Mouse (Mus musculus) hindbrain, postnatal 0 days (tissue): Measurements from ENCODE around the gene Mctp1. TPM values are rescaled to one million over a fixed set of nuclear protein-coding genes. Genes with fewer than 3 reads are reported as not detected.

ENCODE experiments used
- ATAC-seq: fragments of 200-750 bp; cut with Nextera tagmentation; 2 replicates; pipeline ENCODE4 v1.8.0; 2017; ENCODE audit warnings: mild to moderate bottlenecking, moderate TSS enrichment, moderate library complexity
- DNase-seq: peaks from one replicate; pipeline ENCODE4 v3.0.0-alpha.2; 2015; ENCODE audit warnings: low spot score
- H3K27ac ChIP-seq: fragments of 300-500 bp; sonication (generic); 2 replicates; pipeline ENCODE4 v1.5.1; 2014; ENCODE audit warnings: mild to moderate bottlenecking
- H3K27me3 ChIP-seq: fragments of 300-500 bp; sonication (generic); 2 replicates; pipeline ENCODE4 v1.6.1; 2014; ENCODE audit warnings: low read length, mixed read lengths; ENCODE audit not compliant: insufficient read depth
- H3K36me3 ChIP-seq: fragments of 300-500 bp; sonication (generic); 2 replicates; pipeline ENCODE4 v1.6.1; 2014; ENCODE audit warnings: low read length, mixed read lengths; ENCODE audit not compliant: insufficient read depth
- H3K4me1 ChIP-seq: fragments of 300-500 bp; sonication (generic); 2 replicates; pipeline ENCODE4 v1.6.1; 2014; ENCODE audit warnings: antibody characterized with exemption, low read length, mixed read lengths; ENCODE audit not compliant: insufficient read depth
- H3K4me2 ChIP-seq: fragments of 300-500 bp; sonication (generic); 2 replicates; pipeline ENCODE4 v1.6.1; 2014; ENCODE audit warnings: low read depth, mild to moderate bottlenecking, low read length, moderate library complexity, mixed read lengths
- H3K4me3 ChIP-seq: fragments of 300-500 bp; sonication (generic); 2 replicates; pipeline ENCODE4 v1.5.1; 2014; ENCODE audit warnings: low read length
- H3K9ac ChIP-seq: fragments of 300-500 bp; sonication (generic); replicated peaks from 2 replicates; pipeline ENCODE4 v1.6.1; 2014; ENCODE audit warnings: mild to moderate bottlenecking, low read length, moderate library complexity, mixed read lengths
- H3K9me3 ChIP-seq: fragments of 300-500 bp; sonication (generic); 2 replicates; pipeline ENCODE4 v1.6.1; 2016; ENCODE audit warnings: low read length, mixed read lengths
- CTCF ChIP-seq: IDR thresholded peaks from 2 replicates; pipeline ENCODE4 v1.5.1; 2016; ENCODE audit warnings: antibody characterized with exemption, control low read depth, low read depth
- WGBS: fragments of 180-500 bp; shearing (Covaris S2); extraction: QIAGEN DNeasy Blood & Tissue Kit; methylation state at CpG from one replicate; pipeline ENCODE4 v1.1.7; 2014; 5-methylcytosine and 5-hydroxymethylcytosine counted together
- polyA plus RNA-seq: library from polyadenylated mRNA; unstranded; fragments of >200 nt; fragmentation: Nextera tagmentation; extraction: Ambion mirVana; gene quantifications from 2 replicates; pipeline ENCODE4 v1.2.1, GENCODE M21; 2015
- total RNA-seq: library from RNA; depleted of rRNA; stranded (reverse); fragments of >200 nt; gene quantifications from 2 replicates; pipeline ENCODE4 v1.2.3, GENCODE M21; 2014

Mctp1 gene
- total and polyA plus RNA-seq, 2 experiments from 2014 or later, result 4.9 to 8.3 TPM

DNA sequence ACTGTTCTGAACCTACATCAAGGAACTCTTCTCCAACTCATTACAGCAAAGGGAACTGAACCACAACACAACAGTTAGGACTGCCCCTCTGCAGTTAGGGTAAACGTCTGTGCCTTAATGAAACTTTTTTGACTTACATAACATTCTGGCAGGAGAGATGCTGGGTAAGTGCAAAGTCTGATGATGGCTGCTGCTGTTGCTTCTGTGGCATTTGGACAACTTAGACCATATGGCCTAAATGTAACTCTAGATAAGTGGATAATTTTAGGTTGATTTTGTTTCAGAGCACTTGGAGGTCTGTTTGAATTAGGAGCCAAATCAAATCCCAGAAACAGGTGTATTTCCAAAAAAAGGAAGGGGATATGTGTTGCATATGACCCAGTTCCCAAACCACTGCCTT, 470.0 kb downstream of the Mctp1 start:
- ATAC-seq (no peak), DNase-seq (no peak)
- no peak overlapping the region for H3K4me2 ChIP-seq
- H3K36me3 ChIP-seq, result no peaks in the 10 kb centered on the region
- H3K27me3 ChIP-seq, result no peaks in the 10 kb centered on the region
- H3K9me3 ChIP-seq, result no peaks in the 10 kb centered on the region
- H3K9ac ChIP-seq, result no peak overlapping the region
- TF ChIP-seq CTCF, result no peak
- no peak overlapping the region for H3K27ac ChIP-seq
- H3K4me1 ChIP-seq, result no peaks in the 10 kb centered on the region
- 73% methylated on average over 1 of the region's 1 CpGs for WGBS
- no peak overlapping the region for H3K4me3 ChIP-seq

DNA sequence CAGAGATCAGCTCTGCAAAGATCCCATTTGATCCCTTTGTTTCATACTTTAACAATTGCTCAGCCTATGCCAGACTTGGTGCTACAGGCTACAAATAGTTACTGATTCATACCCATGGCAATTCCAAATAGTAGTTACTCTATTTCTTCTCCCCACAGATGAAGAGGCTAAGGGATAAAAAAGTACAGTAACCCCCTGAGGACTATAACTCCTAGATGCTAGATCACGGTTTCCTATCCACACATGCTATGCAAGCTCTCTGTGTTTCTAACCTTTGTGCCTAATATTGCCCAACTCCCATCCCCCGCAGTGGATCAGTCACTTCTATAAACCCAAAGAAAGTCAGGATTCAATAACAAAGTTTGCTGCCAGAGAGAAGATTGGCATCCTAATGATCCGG, 470.7 kb downstream of the Mctp1 start:
- WGBS, result 89% methylated on average over 3 of the region's 3 CpGs
- H3K27me3 ChIP-seq, result no peaks in the 10 kb centered on the region
- ATAC-seq (no peak), DNase-seq (no peak)
- no peak overlapping the region for H3K9ac ChIP-seq
- no peaks in the 10 kb centered on the region for H3K36me3 ChIP-seq
- no peak overlapping the region for H3K4me2 ChIP-seq
- no peaks in the 10 kb centered on the region for H3K4me1 ChIP-seq
- no peak for TF ChIP-seq CTCF
- H3K4me3 ChIP-seq, result no peak overlapping the region
- H3K9me3 ChIP-seq, result no peaks in the 10 kb centered on the region
- H3K27ac ChIP-seq, result no peak overlapping the region

DNA sequence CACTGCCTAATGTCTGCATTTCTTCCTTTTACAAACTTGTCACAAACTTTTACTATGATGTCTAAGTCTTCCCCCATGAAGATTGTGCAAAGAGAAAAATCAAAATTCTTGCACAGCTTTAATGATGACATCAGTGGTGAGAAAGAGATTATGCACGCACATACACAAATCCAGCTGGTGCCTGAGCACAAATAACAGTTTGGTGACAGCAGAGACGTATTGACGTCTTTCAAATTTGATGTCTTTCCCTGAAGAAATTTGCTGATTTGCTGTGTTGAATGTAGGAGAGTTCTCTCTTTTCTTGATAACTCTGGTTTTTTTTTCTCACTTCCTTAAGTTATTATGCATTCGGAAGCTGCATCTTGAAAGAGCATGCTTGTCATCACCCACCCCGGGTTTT, 472.7 kb downstream of the Mctp1 start:
- no peak overlapping the region for H3K4me2 ChIP-seq
- no peaks in the 10 kb centered on the region for H3K36me3 ChIP-seq
- no peaks in the 10 kb centered on the region for H3K4me1 ChIP-seq
- no peak overlapping the region for H3K4me3 ChIP-seq
- ATAC-seq (no peak), DNase-seq (no peak)
- TF ChIP-seq CTCF, result no peak
- no peaks in the 10 kb centered on the region for H3K27me3 ChIP-seq
- no peak overlapping the region for H3K9ac ChIP-seq
- no peaks in the 10 kb centered on the region for H3K9me3 ChIP-seq
- WGBS, result 61% methylated on average over 5 of the region's 5 CpGs
- H3K27ac ChIP-seq, result no peak overlapping the region

DNA sequence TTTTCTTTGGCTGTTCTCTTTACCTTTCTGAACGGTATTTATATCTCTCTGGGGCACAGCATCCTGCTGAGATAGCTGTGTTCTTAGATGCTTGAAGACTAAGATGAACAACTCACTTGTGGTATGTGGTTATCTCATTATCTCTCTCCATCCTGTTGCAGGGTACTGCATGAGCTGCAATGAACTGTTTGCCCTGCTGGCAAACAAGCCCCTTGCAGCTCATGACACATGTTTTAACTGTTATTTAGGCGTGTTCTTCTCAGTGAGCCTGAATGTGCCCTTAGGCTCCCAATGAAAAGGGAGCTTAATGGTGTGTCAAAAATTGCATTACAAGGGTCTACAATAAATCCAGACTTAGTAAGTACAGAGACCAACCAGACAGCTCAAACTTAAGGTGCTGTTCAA, 473.7 kb downstream of the Mctp1 start:
- WGBS, result 15% methylated on average over 2 of the region's 2 CpGs
- H3K36me3 ChIP-seq, result no peaks in the 10 kb centered on the region
- ATAC-seq, result no peak
- no peak for DNase-seq
- H3K9ac ChIP-seq, result no peak overlapping the region
- no peaks in the 10 kb centered on the region for H3K27me3 ChIP-seq
- no peaks in the 10 kb centered on the region for H3K9me3 ChIP-seq
- H3K4me1 ChIP-seq, result no peaks in the 10 kb centered on the region
- no peak overlapping the region for H3K27ac ChIP-seq
- H3K4me2 ChIP-seq, result no peak overlapping the region
- H3K4me3 ChIP-seq, result no peak overlapping the region
- no peak for TF ChIP-seq CTCF

DNA sequence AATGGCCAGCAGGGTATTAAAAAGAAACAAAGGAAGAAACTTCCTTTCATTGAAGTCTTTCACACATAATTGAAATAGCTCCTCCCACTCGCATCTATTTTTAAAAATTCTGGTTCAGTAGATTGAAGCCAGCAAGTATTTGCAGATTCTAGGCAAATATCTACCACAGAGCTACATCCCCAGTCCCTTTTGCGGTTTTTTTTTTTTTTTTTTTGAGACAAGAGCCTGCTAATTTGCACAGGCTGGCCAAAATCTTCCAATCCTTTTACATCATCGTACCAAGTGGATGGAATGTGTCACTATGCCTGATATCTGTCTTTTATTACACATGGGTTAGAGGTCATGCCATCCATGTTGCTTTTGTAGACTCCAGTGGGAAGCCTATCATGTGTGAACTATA, 486.0 kb downstream of the Mctp1 start:
- H3K9ac ChIP-seq, result no peak overlapping the region
- H3K27ac ChIP-seq, result no peak overlapping the region
- no peak for TF ChIP-seq CTCF
- DNase-seq, result no peak
- no peak overlapping the region for H3K4me3 ChIP-seq
- no peaks in the 10 kb centered on the region for H3K36me3 ChIP-seq
- H3K9me3 ChIP-seq, result no peaks in the 10 kb centered on the region
- H3K4me1 ChIP-seq, result no peaks in the 10 kb centered on the region
- H3K27me3 ChIP-seq, result no peaks in the 10 kb centered on the region
- no peak overlapping the region for H3K4me2 ChIP-seq
- WGBS, result 75% methylated on average over 3 of the region's 3 CpGs
- ATAC-seq, result no peak

DNA sequence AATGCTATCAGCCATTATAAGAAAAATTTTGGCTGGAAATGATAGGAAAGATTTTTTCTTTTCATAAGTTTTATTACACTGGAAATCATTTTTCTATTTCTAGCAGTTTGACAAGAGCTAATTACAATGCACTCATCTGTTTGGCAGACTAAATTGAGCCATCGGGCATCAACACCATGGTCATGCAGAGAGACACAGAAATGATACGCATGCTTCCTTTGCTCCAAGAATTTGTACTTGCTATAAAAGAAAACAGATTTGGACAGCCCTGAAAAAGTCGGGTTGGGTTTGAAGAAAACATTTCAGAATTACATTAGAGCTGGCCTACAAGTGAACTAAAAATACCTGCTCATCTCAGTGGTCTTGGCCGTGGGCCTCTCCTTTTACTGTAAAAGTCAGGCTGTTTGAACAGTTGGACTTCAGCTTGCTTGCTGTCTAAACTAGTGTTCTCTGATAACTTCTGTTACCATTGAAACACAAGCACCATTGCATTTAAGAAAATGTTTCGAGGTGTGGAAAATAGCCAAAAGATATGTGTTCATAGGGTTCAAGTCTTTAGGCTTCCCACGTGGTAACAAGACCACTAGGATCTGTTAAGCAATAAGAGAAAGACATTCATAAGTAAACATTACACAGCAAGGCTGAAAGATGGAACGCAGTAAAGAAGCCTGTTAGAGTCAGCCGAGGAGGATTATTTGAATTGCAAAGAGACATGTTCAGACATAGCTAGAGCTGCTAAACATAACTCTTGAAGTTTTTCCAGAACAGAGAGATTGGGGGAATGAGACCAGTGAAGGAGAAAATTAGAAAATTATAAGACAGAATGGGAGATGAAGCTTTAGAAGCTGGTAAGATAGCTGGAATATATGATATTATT, 493.8 kb downstream of the Mctp1 start:
- no peaks in the 10 kb centered on the region for H3K36me3 ChIP-seq
- 73% methylated on average over 8 of the region's 8 CpGs for WGBS
- no peak for TF ChIP-seq CTCF
- DNase-seq (no peak), ATAC-seq (no peak)
- no peak overlapping the region for H3K4me2 ChIP-seq
- H3K27me3 ChIP-seq, result no peaks in the 10 kb centered on the region
- no peak overlapping the region for H3K4me3 ChIP-seq
- no peaks in the 10 kb centered on the region for H3K9me3 ChIP-seq
- no peaks in the 10 kb centered on the region for H3K4me1 ChIP-seq
- no peak overlapping the region for H3K9ac ChIP-seq
- H3K27ac ChIP-seq, result no peak overlapping the region

DNA sequence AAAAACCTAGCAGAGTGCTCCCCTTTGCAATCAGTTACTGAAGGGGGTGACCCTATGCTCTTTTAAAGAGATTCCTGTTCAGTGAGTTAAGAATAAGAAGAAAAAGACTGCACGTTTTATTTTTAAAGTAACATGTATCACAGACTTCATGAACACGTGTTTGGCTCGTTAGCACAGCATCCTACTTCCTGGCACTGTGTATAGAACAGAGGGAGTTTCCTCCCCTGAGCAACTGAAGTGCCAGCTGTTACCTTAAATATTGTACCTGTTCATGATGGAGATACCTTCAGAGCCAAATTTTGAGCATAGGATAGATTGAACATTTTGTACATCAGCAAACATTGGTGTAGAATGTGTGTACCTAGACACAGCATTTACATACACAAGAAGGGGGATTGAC, 494.7 kb downstream of the Mctp1 start:
- Histone ChIP-seq H3K4me2 (no peak overlapping the region), H3K27ac (no peak overlapping the region), H3K4me3 (no peak overlapping the region), H3K27me3 (no peaks in the 10 kb centered on the region), H3K36me3 (no peaks in the 10 kb centered on the region), H3K4me1 (no peaks in the 10 kb centered on the region), H3K9ac (no peak overlapping the region), H3K9me3 (no peaks in the 10 kb centered on the region)
- TF ChIP-seq CTCF, result no peak
- WGBS, result 54% methylated on average over 3 of the region's 3 CpGs
- no peak for DNase-seq
- ATAC-seq, result no peak
